Comparison of ENCODE assay signal across 8 mouse cellular contexts in genomic region chr13:67525753-67526410, GRCm38 (mm10). TPM values are rescaled to one million over a fixed set of nuclear protein-coding genes. Genes with fewer than 3 reads are reported as not detected.
A peak's percentile ranks its signal among the peaks of the same experiment; 100 is the strongest.
DNase-seq lines count a peak whose midpoint lies in the region; ATAC-seq and TF ChIP-seq lines count a peak whose summit lies in the region.

Gm26965 (minus strand) TSS chr13:67526151.
Zfp87 (minus strand) TSS chr13:67526177.

- H3K27me3 ChIP-seq in G1E (ENCODE audit: insufficient read depth, low read length) = no peaks in the 10 kb centered on the region
- no peaks in the 10 kb centered on the region for H3K27me3 ChIP-seq in forebrain, embryonic 16.5 days (replicated peaks; ENCODE audit: control insufficient read depth, insufficient read depth, low read length)
- no peaks in the 10 kb centered on the region for H3K27me3 ChIP-seq in lung, embryonic 14.5 days (ENCODE audit: insufficient read depth, low read length)
- H3K27me3 ChIP-seq in thymus, adult 2 months (ENCODE audit: control insufficient read depth, insufficient read depth, low read length) = no peaks in the 10 kb centered on the region

- no peak for TF ChIP-seq CTCF in G1E (IDR thresholded peaks at IDR 0.05; ENCODE audit: low read depth, low read length)
- TF ChIP-seq CTCF in layer of hippocampus, adult 2 months (conservative IDR thresholded peaks at IDR 0.05) = no peak
- 0 out of 2 replicates have a peak, but pooled peaks have one; percentile 4 for TF ChIP-seq CTCF in lung, embryonic 14.5 days (IDR thresholded peaks at IDR 0.05; ENCODE audit: low read depth)
- TF ChIP-seq CTCF in olfactory bulb, adult 2 months (IDR thresholded peaks at IDR 0.05; ENCODE audit: insufficient read depth, low read depth, low read length) = no peak
- TF ChIP-seq CTCF in thymus, adult 2 months (IDR thresholded peaks at IDR 0.05; ENCODE audit: borderline replicate concordance, control insufficient read depth, extremely low read depth, insufficient read depth, low read length, poor library complexity) = no peak

- under 1% methylated on average over 27 of the region's 27 CpGs for WGBS in forebrain, embryonic 16.5 days
- under 1% methylated on average over 27 of the region's 27 CpGs for WGBS in lung, embryonic 14.5 days
- under 1% methylated on average over 27 of the region's 27 CpGs for WGBS in olfactory bulb, adult 2 months
- under 1% methylated on average over 27 of the region's 27 CpGs for WGBS in thymus, adult 2 months

- peak within 1 kb of the TSS; percentile 78 for H3K27ac ChIP-seq in forebrain, embryonic 16.5 days (ENCODE audit: low read length)
- peak within 1 kb of the TSS; percentile 91 for H3K27ac ChIP-seq in layer of hippocampus, adult 2 months
- H3K27ac ChIP-seq in lung, embryonic 14.5 days (ENCODE audit: low read depth) = peak within 1 kb of the TSS; percentile 72
- H3K27ac ChIP-seq in olfactory bulb, adult 2 months (ENCODE audit: insufficient read depth, low read depth, low read length) = no peak within 1 kb of the TSS
- H3K27ac ChIP-seq in thymus, adult 2 months (ENCODE audit: control insufficient read depth, insufficient read depth, low read length) = peak within 1 kb of the TSS; percentile 32

- H3K4me3 ChIP-seq in G1E (ENCODE audit: low read depth, low read length) = peak within 1 kb of the TSS; percentile 99
- H3K4me3 ChIP-seq in forebrain, embryonic 16.5 days (replicated peaks; ENCODE audit: low read length) = peak within 1 kb of the TSS; percentile 99
- peak within 1 kb of the TSS; percentile 98 for H3K4me3 ChIP-seq in layer of hippocampus, adult 2 months
- H3K4me3 ChIP-seq in lung, embryonic 14.5 days (ENCODE audit: low read depth, low read length) = peak within 1 kb of the TSS; percentile 71
- H3K4me3 ChIP-seq in olfactory bulb, adult 2 months (ENCODE audit: insufficient read depth, low read depth, low read length) = peak within 1 kb of the TSS; percentile 78
- H3K4me3 ChIP-seq in thymus, adult 2 months (ENCODE audit: control insufficient read depth, insufficient read depth, low read length) = peak within 1 kb of the TSS; percentile 88

- peak; percentile 67 for DNase-seq in G1E (ENCODE audit: low spot score)
- peak; percentile 91 to 96 for DNase-seq in cerebellum, adult 18-20 months
- DNase-seq in heart, postnatal 36 days = peak; percentile 91 to 93
- peak; percentile 94 to 96 for DNase-seq in layer of hippocampus, adult 2 months (ENCODE audit: low spot score in 2 of 2)
- peak; percentile 99 for DNase-seq in lung, embryonic 14.5 days
- DNase-seq in thymus, adult 2 months = peak; percentile 93

- ATAC-seq in G1E (ENCODE audit: extremely low read depth, insufficient number of reproducible peaks, low FRiP score, poor library complexity, severe bottlenecking) = peak; percentile 98
- peak; percentile 99 for ATAC-seq in forebrain, embryonic 16.5 days
- peak; percentile 99 for ATAC-seq in lung, embryonic 14.5 days (ENCODE audit: insufficient read depth)

- H3K9me3 ChIP-seq in G1E (replicated peaks) = no peaks in the 10 kb centered on the region
- H3K9me3 ChIP-seq in forebrain, embryonic 16.5 days (ENCODE audit: control insufficient read depth, low read length) = no peaks in the 10 kb centered on the region
- H3K9me3 ChIP-seq in lung, embryonic 14.5 days (ENCODE audit: low read depth, low read length) = no peaks in the 10 kb centered on the region

- peak within 1 kb of the TSS; percentile 96 for H3K4me2 ChIP-seq in forebrain, embryonic 16.5 days (ENCODE audit: low read length)
- H3K4me2 ChIP-seq in lung, embryonic 14.5 days = peak within 1 kb of the TSS; percentile 72

- H3K4me1 ChIP-seq in G1E (ENCODE audit: insufficient read depth, low read depth, low read length) = peaks cover 32% of the 10 kb centered on the region
- H3K4me1 ChIP-seq in forebrain, embryonic 16.5 days (replicated peaks; ENCODE audit: control insufficient read depth, insufficient read depth, low read length) = peaks cover 20% of the 10 kb centered on the region
- H3K4me1 ChIP-seq in lung, embryonic 14.5 days (ENCODE audit: insufficient read depth) = peaks cover 7% of the 10 kb centered on the region
- H3K4me1 ChIP-seq in olfactory bulb, adult 2 months (ENCODE audit: control insufficient read depth, insufficient read depth, low read length) = no peaks in the 10 kb centered on the region
- H3K4me1 ChIP-seq in thymus, adult 2 months (replicated peaks; ENCODE audit: control insufficient read depth, insufficient read depth, low read length) = peaks cover 5% of the 10 kb centered on the region; the same call in 1 of the 2 replicates

- peaks cover 18% of the 10 kb centered on the region for H3K36me3 ChIP-seq in G1E (replicated peaks)
- 0 out of 2 replicates have a peak, but pooled peaks cover 3% of the 10 kb centered on the region for H3K36me3 ChIP-seq in forebrain, embryonic 16.5 days (ENCODE audit: control insufficient read depth, insufficient read depth)
- peaks cover 2% of the 10 kb centered on the region; the same call in 1 of the 2 replicates for H3K36me3 ChIP-seq in lung, embryonic 14.5 days (ENCODE audit: insufficient read depth)
- H3K36me3 ChIP-seq in thymus, adult 2 months (ENCODE audit: control insufficient read depth, insufficient read depth, low read length) = peaks cover 3% of the 10 kb centered on the region; the same call in 1 of the 2 replicates

- intact Hi-C loops in heart, postnatal 36 days (cut with DNase I) = loop anchor here (2.0 to 10.0 kb wide), 5 partner anchors 25 to 261 kb away; partner anchors contain the start of genes Zfp58, Zfp748, Zfp85 and Zfp874a

- peak within 1 kb of the TSS; percentile 88 for H3K9ac ChIP-seq in forebrain, embryonic 16.5 days (replicated peaks; ENCODE audit: low read depth, low read length)
- H3K9ac ChIP-seq in lung, embryonic 14.5 days = peak within 1 kb of the TSS; percentile 76

- TF ChIP-seq POLR2A in olfactory bulb, adult 2 months (IDR thresholded peaks at IDR 0.05; ENCODE audit: insufficient read depth, low read depth, low read length) = peak; percentile 68
- TF ChIP-seq POLR2A in thymus, adult 2 months (IDR thresholded peaks at IDR 0.05; ENCODE audit: control insufficient read depth, extremely low read depth, insufficient read depth, low read length, poor library complexity) = peak; percentile 91

RNA-seq across cellular contexts. Expression of gene Gm26965, which starts in this region (rescaled TPM):
- total RNA-seq in G1E (2014; fragmentation: Nextera tagmentation) = 3.2 and 4.3 TPM in 2 replicates
- total RNA-seq in G1E (2017) = 0.55 TPM in 1 of 2 replicates, not detected in the other
- not detected in 2 replicates for polyA plus RNA-seq in G1E (2012)
- polyA plus RNA-seq in forebrain, embryonic 16.5 days (2015; fragmentation: Nextera tagmentation; extraction: Ambion mirVana) = not detected in 2 replicates
- total RNA-seq in heart, postnatal 36 days (2021) = not detected
- 1 to 10 TPM in 1 of 2 experiments, not detected in 1; 1.5 TPM for total RNA-seq in layer of hippocampus, adult 2 months (2021)
- 0.30 TPM in 1 of 2 replicates, not detected in the other for polyA plus RNA-seq in lung, embryonic 14.5 days (2014; fragmentation: Nextera tagmentation; extraction: Ambion mirVana)
- not detected in 2 replicates for polyA plus RNA-seq in olfactory bulb, adult 2 months (2012; ENCODE audit: insufficient read depth, insufficient read length, low replicate concordance, missing spikeins)
- not detected in 2 replicates for polyA plus RNA-seq in thymus, adult 2 months (2012; rRNA removed)

RNA-seq across cellular contexts. Expression of gene Zfp87, which starts in this region (rescaled TPM):
- total RNA-seq in G1E (2014; fragmentation: Nextera tagmentation) (35.0 and 43.3 TPM in 2 replicates), G1E (2017) (31.5 and 32.8 TPM in 2 replicates)
- 0.86 and 1.3 TPM in 2 replicates for polyA plus RNA-seq in G1E (2012)
- polyA plus RNA-seq in forebrain, embryonic 16.5 days (2015; fragmentation: Nextera tagmentation; extraction: Ambion mirVana) = 42.4 and 45.3 TPM in 2 replicates
- total RNA-seq in heart, postnatal 36 days (2021) = 1 to 10 TPM; 7.1 TPM
- total RNA-seq in layer of hippocampus, adult 2 months (2021) = 10 to 100 TPM; 19.8 to 23.4 TPM
- 20.5 and 24.3 TPM in 2 replicates for polyA plus RNA-seq in lung, embryonic 14.5 days (2014; fragmentation: Nextera tagmentation; extraction: Ambion mirVana)
- polyA plus RNA-seq in olfactory bulb, adult 2 months (2012; ENCODE audit: insufficient read depth, insufficient read length, low replicate concordance, missing spikeins) = not detected in 2 replicates
- polyA plus RNA-seq in thymus, adult 2 months (2012; rRNA removed) = 31.2 and 43.7 TPM in 2 replicates
